Mouse (Mus musculus) embryonic stem cell, embryonic (primary cell): ENCODE results near the gene Tspan7.

Experiments used
- CTCF ChIA-PET, 4 experiments: fragments of 300-600 bp in 2 of 4; fragments of 350-600 bp in 2 of 4; sonication (Branson Sonifier 250); formaldehyde crosslinking; loops; one replicate each; lab custom pipeline; 2022; ENCODE audit warnings: inconsistent platforms in 2 of 4; lab: Charles Lee
- POLR2A ChIA-PET, 4 experiments: fragments of 300-600 bp in 2 of 4; fragments of 350-600 bp in 2 of 4; sonication (Branson Sonifier 250); formaldehyde crosslinking; loops; one replicate each; lab custom pipeline; 2022; ENCODE audit warnings: antibody characterized with exemption in 4 of 4, inconsistent platforms in 1 of 4; lab: Charles Lee

Tspan7 gene

DNA sequence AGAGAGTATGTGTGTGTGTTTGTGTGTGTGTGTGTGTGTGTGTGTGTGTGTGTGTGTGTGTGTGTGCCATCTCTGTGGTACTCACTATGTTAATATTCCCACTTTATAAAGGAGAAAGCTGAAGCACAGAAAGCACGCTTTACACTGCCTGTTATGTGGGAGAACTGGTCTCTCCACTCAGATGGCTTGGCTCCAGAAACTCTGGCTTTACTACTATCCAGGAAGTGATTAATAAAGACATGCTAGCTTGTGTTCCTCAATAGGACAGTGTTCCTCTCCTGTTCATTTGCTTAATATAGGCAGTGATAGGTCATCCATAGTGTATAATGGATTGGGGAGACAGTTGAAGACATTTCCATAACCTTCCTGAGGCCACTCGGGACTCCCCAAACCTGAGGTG, 54.1 kb downstream of the Tspan7 start:
- POLR2A ChIA-PET, result no interaction called here

DNA sequence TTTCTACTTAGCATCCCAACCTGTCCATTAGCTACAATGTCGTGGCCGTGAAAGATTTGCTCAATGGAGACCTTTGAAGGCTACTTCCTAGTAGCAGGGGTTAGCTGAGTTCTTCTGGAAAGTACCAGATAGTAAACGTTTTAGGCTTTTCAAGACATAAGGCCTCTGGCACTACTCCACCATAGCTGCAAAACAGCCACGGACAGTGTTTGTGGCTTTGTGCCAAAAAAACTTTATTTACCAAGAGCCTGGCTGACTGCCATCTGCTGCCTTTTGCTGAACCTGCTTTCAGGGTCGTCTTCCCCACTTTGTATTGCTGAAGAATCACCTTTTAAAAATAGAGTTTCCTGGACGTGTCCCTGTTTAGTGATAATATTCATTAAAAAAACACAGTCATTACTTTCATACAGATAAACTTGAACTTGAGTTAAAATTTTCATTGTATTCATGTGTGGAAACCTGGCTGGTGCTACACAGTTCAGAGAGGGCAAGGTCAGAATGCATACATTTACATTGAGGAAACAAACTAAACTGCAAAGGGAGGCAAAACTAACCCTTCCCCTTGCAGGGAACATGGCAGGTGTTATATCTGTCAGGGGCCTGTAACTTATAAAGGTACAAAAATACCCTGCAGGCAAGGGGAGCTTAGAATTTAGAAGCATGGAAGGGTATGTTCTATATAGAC, 54.7 kb downstream of the Tspan7 start:
- CTCF ChIA-PET, result interaction anchor here in 1 of 4 experiments (0.6 kb wide), 1 partner anchor 538 kb away, joined by 4 read pairs; no protein-coding TSS in a partner anchor
- POLR2A ChIA-PET, result no interaction called here

More for the DNA sequence above, 54.1 kb downstream of the Tspan7 start:
- CTCF ChIA-PET, result no interaction called here

DNA sequence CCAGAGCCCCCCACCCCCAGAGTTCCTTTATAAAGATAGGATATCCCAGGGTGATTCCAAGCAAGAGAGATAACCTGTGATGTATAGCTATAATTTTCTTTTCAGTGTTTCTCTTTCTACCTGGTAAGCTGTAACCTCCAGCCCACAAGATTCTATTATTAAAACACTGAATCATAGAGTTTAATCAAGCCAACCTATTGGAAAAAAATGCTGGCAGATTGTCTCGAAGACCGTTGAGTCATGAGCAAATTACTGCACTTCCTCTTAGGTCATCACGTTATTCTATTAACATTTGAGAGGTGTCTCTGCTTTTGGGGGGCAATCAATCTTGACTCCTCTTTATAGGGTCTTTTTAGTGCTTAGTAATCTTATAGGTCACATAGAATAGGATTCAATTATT, 61.9 kb downstream of the Tspan7 start:
- ChIA-PET POLR2A (no interaction called here), CTCF (no interaction called here)

DNA sequence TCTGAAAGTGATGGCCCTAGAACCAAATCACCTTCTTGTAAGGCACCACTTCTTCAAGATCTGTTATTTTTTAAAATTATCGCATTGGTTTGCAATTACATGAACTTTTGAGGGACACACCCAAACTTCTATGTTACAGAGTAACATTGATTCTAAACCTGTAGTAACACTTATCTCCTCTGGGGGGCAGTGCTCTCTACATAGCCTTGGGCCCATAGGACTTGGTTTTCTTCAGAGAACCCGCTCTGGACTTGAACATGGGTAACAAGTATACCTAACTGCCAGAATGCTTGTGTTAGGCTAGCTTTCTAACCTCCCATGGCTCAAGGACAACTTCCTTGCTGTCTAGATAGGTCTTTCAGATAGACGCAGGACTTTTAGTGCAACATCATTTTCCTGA, 64.8 kb downstream of the Tspan7 start:
- POLR2A ChIA-PET, result no interaction called here
- CTCF ChIA-PET, result no interaction called here

DNA sequence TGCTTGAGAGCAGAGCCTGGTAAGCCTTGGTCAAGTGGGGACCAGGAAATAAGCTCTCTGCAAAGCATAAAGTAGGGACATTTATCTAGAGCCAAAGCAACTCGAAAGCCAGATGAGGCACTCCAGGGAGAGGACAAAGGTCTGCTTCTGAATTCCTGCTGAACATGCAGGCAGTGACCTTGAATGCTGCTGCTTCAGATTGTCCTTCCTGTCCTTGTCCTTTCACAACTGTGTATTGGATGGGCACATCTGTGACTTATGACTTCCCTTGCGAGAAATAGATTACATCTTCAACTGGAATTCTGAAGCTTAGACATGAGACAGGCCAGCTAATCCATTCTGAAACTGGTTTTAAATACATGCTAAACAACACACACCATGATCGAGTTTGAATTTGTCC, 71.9 kb downstream of the Tspan7 start:
- POLR2A ChIA-PET, result no interaction called here
- CTCF ChIA-PET, result no interaction called here

DNA sequence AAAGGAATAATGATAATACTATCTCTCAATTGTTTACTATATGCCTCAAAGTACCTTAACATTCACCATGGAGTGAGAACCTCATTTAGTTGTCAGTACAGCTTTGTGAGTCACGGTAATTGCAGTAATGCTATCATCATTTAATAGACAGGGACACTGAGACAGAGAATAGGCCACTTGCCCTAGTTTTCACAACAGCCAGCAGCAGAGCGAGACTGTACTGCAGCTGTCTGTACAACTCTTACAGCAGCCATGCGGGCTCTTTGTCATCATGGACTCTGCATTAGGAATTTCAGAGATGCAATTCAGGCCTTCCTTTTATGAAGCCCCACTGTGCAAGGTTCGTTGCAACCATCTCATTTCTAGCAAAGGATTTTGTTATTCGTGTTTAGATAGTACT, 72.6 kb downstream of the Tspan7 start:
- ChIA-PET POLR2A (no interaction called here), CTCF (no interaction called here)

DNA sequence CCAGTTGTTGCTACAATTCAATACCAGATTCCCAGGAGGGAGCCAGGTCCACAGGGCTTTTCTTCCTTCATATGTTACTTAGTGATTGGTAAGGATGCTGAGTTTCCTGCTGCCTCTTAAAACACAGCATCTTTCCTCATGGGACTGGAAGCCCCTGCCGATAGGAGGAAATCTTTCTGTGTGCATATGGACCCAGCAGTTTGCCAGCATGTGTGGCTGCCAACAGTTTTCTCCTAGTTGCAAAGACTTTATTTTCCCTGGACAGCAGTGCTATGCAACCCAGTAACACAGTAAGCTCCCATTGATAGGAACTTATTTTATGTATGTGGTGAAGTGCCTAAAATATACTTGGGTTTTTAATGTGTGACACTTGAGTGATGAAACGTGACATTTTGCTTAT, 73.7 kb downstream of the Tspan7 start:
- ChIA-PET POLR2A (no interaction called here), CTCF (no interaction called here)

DNA sequence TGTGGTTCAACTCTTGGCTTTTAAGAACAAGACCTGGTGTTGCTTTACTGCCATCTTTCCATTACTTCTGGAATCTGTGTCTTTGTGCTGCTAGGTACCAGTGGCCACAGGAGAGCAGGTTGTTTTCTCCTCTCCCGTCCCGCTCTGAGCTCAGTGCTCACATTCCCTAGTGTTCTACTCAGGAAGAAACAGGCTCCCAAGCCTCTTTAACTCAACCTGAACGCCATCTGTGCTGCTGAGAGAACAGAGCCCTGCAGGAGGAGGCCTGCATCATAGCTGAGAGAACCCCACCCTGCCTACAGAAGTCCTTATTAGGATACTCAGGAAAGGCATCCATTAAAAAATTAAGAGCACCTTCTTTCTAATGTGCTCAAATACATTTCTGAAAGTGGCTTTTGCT, 80.9 kb downstream of the Tspan7 start:
- ChIA-PET CTCF (no interaction called here), POLR2A (no interaction called here)

DNA sequence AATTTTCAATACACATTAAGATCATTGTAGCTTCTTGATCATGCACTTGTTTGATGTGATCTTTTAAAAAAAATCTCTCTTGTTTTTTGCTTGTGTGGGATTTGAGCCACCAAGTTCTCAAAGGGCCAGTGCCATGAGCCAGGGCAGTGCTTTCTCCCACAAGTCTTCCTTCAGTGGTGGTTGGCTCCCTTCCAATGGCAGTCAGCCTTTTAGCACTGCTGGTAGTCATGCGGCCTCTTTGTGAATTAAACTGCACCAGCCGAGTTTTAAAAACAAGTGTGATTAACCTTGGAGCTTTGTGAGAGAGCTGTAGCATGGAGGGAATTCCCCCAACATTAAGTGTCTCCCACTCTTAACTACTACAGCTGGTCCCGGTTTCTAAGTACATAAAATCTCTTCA, 89.6 kb downstream of the Tspan7 start:
- CTCF ChIA-PET, result no interaction called here
- POLR2A ChIA-PET, result no interaction called here

DNA sequence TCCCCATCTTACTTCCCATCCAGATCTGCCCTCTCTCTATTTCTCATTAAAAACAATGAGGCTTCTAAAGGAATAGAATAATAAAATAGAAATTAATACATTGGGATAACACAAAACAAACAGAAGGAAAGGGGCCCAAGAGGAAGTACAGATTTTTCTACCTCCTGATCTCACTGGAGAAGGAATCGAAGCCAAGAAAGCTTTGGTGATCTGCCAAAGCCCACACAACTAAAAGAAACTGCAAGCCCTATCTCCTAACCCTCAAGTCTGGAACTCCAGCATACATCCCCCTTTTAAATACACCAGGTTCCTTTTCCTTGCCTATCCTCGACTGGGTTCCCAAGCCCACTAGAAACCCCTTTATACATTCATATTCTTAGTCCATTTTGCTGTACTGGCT, 90.4 kb downstream of the Tspan7 start:
- ChIA-PET CTCF (no interaction called here), POLR2A (no interaction called here)

DNA sequence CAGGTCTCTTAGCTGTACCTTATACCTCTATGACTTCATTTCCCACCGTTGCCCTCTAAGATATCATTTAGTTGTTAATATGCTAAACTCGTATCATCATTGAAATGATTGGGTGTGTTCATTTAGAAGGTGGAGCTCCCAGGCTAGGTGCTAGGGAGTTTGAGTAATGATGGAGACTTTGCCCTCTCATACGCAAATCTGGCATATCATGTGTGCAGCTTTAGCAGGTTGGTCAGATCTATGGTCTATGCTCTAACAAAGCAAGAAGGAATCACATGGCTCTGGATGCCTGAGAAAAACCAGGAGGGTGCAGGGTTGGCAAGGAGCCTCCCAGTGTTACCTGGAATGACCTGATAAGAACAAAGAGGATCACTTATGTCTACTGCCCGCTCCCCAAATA, 91.4 kb downstream of the Tspan7 start:
- ChIA-PET POLR2A (no interaction called here), CTCF (interaction anchor here in 1 of 4 experiments (1.5 kb wide), 1 partner anchor 41 kb away, joined by 4 read pairs; no protein-coding TSS in a partner anchor)

DNA sequence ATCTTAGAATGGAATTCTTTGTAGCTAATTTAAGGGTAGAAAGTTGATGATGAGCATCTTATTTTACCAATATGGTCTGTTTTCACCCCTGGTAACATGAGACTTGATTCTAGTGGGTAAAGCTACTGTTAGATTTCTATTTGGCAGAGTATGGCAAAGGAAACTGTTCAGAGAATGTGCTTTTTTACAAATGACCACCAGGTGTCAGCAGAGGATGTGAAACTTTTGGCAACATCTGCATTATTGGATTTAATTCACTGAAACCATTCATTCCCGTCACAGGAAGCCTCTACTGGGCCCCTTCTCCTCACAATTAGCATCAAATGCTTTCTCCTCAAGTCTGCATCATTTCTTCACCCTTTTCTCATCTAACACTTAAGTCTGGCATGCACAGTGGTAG, 92.4 kb downstream of the Tspan7 start:
- CTCF ChIA-PET, result interaction anchor here in 3 of 4 experiments (0.7 to 1.5 kb wide), 4 partner anchors 40 to 1725 kb away, joined by 3 to 8 read pairs (median 4); no protein-coding TSS in a partner anchor
- POLR2A ChIA-PET, result no interaction called here

DNA sequence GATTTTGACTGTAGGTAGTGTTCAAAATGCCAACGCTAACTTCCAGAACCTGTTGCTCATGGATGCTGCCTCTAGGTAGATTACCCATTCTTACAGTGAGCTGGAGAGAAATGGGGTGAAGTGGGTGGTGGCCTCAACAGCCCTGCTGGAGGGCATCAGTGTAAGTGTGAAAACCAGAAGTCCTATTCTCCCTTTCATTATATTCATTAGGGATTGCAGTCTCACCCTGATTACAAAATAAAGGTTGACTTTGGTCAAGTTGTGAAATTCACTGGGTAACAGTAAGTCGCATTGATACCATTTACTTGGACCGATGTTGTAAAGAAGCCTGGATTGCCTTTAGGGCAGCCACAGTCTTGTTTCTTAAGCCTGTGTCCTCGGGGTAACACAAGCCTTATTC, 97.8 kb downstream of the Tspan7 start:
- CTCF ChIA-PET, result no interaction called here
- POLR2A ChIA-PET, result no interaction called here

DNA sequence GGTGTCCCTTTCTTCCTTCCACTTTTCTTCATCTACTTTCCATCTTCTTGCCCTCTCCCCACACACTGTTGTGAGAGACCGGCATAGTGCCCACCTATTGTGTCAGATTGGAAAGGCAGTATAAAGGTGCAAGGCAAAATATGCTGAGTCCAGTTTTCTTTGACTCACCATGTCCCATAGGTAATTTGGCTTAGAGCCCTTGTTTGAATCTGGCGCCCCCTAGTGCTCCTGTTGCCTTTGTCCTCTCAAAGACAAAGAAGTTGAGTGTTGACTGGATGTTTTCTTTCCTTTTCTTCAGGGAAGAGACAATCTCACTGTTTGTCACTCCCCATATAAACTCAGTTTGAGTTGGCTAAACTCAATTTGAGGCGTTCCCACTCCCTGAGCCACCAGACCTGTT, 107.3 kb downstream of the Tspan7 start:
- ChIA-PET POLR2A (no interaction called here), CTCF (no interaction called here)

DNA sequence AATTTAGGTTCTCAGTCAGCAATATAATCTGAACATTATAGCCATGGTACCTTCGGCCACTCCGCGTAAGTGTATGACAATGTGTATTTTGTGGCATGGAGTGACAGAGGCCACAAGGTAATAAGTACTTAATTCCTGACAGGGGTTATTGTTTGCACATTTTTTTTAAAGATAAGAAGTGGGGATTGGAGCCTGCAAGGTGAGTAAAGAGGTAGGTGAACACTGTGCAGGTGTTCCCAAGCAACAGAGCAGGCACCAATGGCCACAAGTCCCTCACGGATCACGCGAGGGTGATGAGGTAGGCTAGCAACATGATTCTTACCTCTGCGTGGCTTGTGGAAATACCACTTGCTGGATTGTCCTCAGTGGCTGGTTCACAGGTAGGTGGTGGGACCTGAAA, 108.6 kb downstream of the Tspan7 start:
- POLR2A ChIA-PET, result no interaction called here
- CTCF ChIA-PET, result no interaction called here

DNA sequence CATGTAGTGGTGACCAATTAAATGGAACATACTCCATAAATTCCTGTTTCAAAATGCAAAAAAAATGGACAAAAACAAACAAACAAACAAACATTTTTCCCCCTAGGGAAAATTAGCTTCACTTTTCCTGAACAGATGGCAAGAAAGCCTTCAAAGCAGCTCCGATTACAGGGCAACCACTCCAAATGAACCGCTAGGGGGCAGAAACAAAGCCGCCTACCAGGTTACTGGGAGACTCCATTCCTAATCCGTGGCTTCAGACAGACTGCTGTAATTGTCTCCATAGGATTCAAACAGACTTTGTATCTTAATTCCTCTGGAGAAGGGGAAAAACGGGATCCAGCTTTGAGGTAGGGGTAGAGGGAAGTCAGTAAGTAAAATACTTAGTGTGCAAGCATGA, 132.2 kb downstream of the Tspan7 start:
- ChIA-PET CTCF (interaction anchor here in 2 of 4 experiments (0.7 to 1.2 kb wide), 4 partner anchors 13 to 474 kb away, joined by 3 to 6 read pairs (median 4); no protein-coding TSS in a partner anchor), POLR2A (no interaction called here)

DNA sequence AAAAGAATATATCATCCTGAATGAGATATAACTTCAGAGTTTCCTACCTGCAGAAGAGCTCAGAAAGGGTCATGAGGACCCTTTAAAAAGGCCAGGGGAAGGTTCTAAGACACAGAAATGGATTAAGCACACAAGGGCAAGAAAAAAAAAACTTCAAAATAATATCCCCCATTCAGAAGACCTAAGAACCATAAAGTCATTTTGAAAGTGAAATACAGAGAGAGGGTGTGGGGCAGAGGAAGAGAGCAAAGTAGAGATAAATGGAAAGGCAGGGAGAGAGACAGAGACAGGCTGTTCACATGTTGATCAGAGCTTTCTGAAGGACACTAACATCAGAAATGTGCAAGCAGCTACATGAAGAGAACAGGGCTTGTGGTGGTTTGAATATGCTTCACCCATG, 156.1 kb downstream of the Tspan7 start:
- ChIA-PET CTCF (no interaction called here), POLR2A (no interaction called here)
